8 mouse cellular contexts compared by ENCODE assay signal in the genomic region with DNA sequence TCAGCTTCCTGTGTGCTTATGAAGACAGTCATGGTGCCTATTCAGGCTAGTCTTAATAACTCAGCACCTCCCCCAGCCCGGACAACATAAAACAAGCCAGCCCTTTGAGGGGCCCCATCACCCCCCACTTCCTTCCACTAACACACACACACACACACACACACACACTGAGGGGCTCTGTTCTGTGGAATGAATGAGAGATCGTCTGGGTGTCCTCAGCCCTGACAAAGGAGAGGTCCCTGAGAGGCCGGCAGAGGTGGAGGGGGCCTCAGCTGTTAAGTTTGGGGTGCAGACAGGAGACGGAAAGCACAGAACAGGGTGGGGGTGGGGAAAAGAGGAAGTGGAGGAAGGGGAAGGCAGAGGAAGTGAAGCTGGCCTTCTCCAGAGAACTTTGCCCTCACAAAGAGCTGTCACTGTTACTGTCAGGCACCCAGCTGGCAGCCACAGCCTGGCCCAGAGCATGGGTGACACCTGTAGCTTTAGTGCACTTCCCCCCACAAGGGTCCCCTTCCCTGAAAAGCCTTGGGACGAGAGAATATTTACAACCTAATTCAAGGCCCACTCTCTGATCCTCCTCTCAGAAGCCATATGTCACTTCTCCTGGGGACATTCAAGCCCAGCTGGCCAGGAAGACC. TPM values are rescaled to one million over a fixed set of nuclear protein-coding genes. Genes with fewer than 3 reads are reported as not detected.
DNase-seq lines count a peak whose midpoint lies in the region; ATAC-seq lines count a peak whose summit lies in the region.

No protein-coding gene starts in this region.

- H3K36me3 ChIP-seq in embryonic facial prominence, embryonic 11.5 days (replicated peaks; ENCODE audit: control insufficient read depth, insufficient read depth, low read depth, low read length) = peaks cover 8% of the 10 kb centered on the region
- peaks cover 12% of the 10 kb centered on the region for H3K36me3 ChIP-seq in hindbrain, embryonic 16.5 days (ENCODE audit: control insufficient read depth, insufficient read depth, low read length)
- peaks cover 16% of the 10 kb centered on the region for H3K36me3 ChIP-seq in liver, embryonic 12.5 days
- peaks cover 15% of the 10 kb centered on the region for H3K36me3 ChIP-seq in neural tube, embryonic 12.5 days

- no peaks in the 10 kb centered on the region for H3K9me3 ChIP-seq in embryonic facial prominence, embryonic 11.5 days (replicated peaks; ENCODE audit: control insufficient read depth, low read length)
- no peaks in the 10 kb centered on the region for H3K9me3 ChIP-seq in hindbrain, embryonic 16.5 days (ENCODE audit: control insufficient read depth, low read length)
- no peaks in the 10 kb centered on the region for H3K9me3 ChIP-seq in liver, embryonic 12.5 days (replicated peaks)
- H3K9me3 ChIP-seq in neural tube, embryonic 12.5 days = no peaks in the 10 kb centered on the region

- H3K4me3 ChIP-seq in embryonic facial prominence, embryonic 11.5 days (ENCODE audit: low read depth, low read length) = no peak overlapping the region
- H3K4me3 ChIP-seq in hindbrain, embryonic 16.5 days (ENCODE audit: low read length) = no peak overlapping the region
- no peak overlapping the region for H3K4me3 ChIP-seq in liver, embryonic 12.5 days
- no peak overlapping the region for H3K4me3 ChIP-seq in neural tube, embryonic 12.5 days

- peak overlapping the region; percentile 58 for H3K27ac ChIP-seq in embryonic facial prominence, embryonic 11.5 days (replicated peaks; ENCODE audit: low read depth, low read length)
- H3K27ac ChIP-seq in hindbrain, embryonic 16.5 days (ENCODE audit: low read depth, low read length) = peak overlapping the region; percentile 61; the same call in 1 of the 2 replicates
- H3K27ac ChIP-seq in liver, embryonic 12.5 days = peak overlapping the region; percentile 100
- H3K27ac ChIP-seq in neural tube, embryonic 12.5 days = no peak overlapping the region; the same call in 1 of the 2 replicates

- no peaks in the 10 kb centered on the region; the same call in 1 of the 2 replicates for H3K4me1 ChIP-seq in embryonic facial prominence, embryonic 11.5 days (ENCODE audit: control insufficient read depth, insufficient read depth, low read length)
- peaks cover 28% of the 10 kb centered on the region for H3K4me1 ChIP-seq in hindbrain, embryonic 16.5 days (ENCODE audit: control insufficient read depth, insufficient read depth, low read depth, low read length)
- peaks cover 72% of the 10 kb centered on the region for H3K4me1 ChIP-seq in liver, embryonic 12.5 days
- H3K4me1 ChIP-seq in neural tube, embryonic 12.5 days = peaks cover 39% of the 10 kb centered on the region

- peak overlapping the region; percentile 5; the same call in 1 of the 2 replicates for H3K9ac ChIP-seq in embryonic facial prominence, embryonic 11.5 days (replicated peaks; ENCODE audit: low read length)
- H3K9ac ChIP-seq in hindbrain, embryonic 16.5 days (ENCODE audit: low read depth, low read length) = no peak overlapping the region
- peak overlapping the region; percentile 74 for H3K9ac ChIP-seq in liver, embryonic 12.5 days
- H3K9ac ChIP-seq in neural tube, embryonic 12.5 days = peak overlapping the region; percentile 5; the same call in 1 of the 2 replicates

- no peak for ATAC-seq in cerebellum, adult (ENCODE audit: insufficient number of reproducible peaks, low FRiP score, low TSS enrichment)
- ATAC-seq in embryonic facial prominence, embryonic 11.5 days (replicated peaks; ENCODE audit: insufficient number of reproducible peaks, low FRiP score, low TSS enrichment, low read depth) = no peak
- ATAC-seq in hindbrain, embryonic 16.5 days = no peak
- ATAC-seq in liver, embryonic 12.5 days = no peak
- no peak for ATAC-seq in neural tube, embryonic 12.5 days (ENCODE audit: low FRiP score, low read depth)
- ATAC-seq in erythroblast, adult 5-6 weeks (replicated peaks; ENCODE audit: low FRiP score, poor library complexity, severe bottlenecking) = no peak

- no peaks in the 10 kb centered on the region for H3K27me3 ChIP-seq in embryonic facial prominence, embryonic 11.5 days (ENCODE audit: control insufficient read depth, insufficient read depth, low read length)
- H3K27me3 ChIP-seq in hindbrain, embryonic 16.5 days (replicated peaks; ENCODE audit: control insufficient read depth, insufficient read depth, low read length) = no peaks in the 10 kb centered on the region
- no peaks in the 10 kb centered on the region for H3K27me3 ChIP-seq in liver, embryonic 12.5 days (replicated peaks)
- H3K27me3 ChIP-seq in neural tube, embryonic 12.5 days (replicated peaks) = no peaks in the 10 kb centered on the region

- DNase-seq in cerebellum, adult 9-11 months = peak; percentile 49
- no peak for DNase-seq in embryonic facial prominence, embryonic 11.5 days (ENCODE audit: low spot score)
- no peak for DNase-seq in right cerebral cortex, postnatal 25 days

- WGBS in embryonic facial prominence, embryonic 11.5 days = 33% methylated on average over 5 of the region's 5 CpGs
- 30% methylated on average over 5 of the region's 5 CpGs for WGBS in hindbrain, embryonic 16.5 days
- WGBS in liver, embryonic 12.5 days (ENCODE audit: insufficient replicate concordance) = 20% methylated on average over 5 of the region's 5 CpGs
- 10% methylated on average over 5 of the region's 5 CpGs for WGBS in neural tube, embryonic 12.5 days

- no peak overlapping the region for H3K4me2 ChIP-seq in embryonic facial prominence, embryonic 11.5 days (ENCODE audit: low read depth, low read length)
- H3K4me2 ChIP-seq in hindbrain, embryonic 16.5 days (ENCODE audit: low read length) = no peak overlapping the region
- H3K4me2 ChIP-seq in liver, embryonic 12.5 days = peak overlapping the region; percentile 74
- H3K4me2 ChIP-seq in neural tube, embryonic 12.5 days (replicated peaks) = peak overlapping the region; percentile 8; the same call in 1 of the 2 replicates

RNA-seq across cellular contexts. Expression of a gene that starts 2.5 kb away (rescaled TPM):
- 16,388 and 16,949 TPM in 2 replicates for polyA plus RNA-seq in embryonic facial prominence, embryonic 11.5 days (2014; fragmentation: Nextera tagmentation; extraction: Ambion mirVana)
- 11,512 and 13,219 TPM in 2 replicates for polyA plus RNA-seq in hindbrain, embryonic 16.5 days (2015; fragmentation: Nextera tagmentation; extraction: Ambion mirVana)
- 7,775 and 7,997 TPM in 2 replicates for polyA plus RNA-seq in liver, embryonic 12.5 days (2016; fragmentation: Nextera tagmentation; extraction: Ambion mirVana)
- 13,231 and 15,185 TPM in 2 replicates for polyA plus RNA-seq in neural tube, embryonic 12.5 days (2016; fragmentation: Nextera tagmentation; extraction: Ambion mirVana)
- total RNA-seq in erythroblast, adult 5-6 weeks (2015; ENCODE audit: low replicate concordance) = 4,143 and 4,236 TPM in 2 replicates
- total RNA-seq in erythroblast, adult 5-6 weeks (2017; ENCODE audit: low replicate concordance) = 1,451 and 2,396 TPM in 2 replicates

RNA-seq across cellular contexts. Expression of a gene that starts 13.8 kb away (rescaled TPM):
- polyA plus RNA-seq in embryonic facial prominence, embryonic 11.5 days (2014; fragmentation: Nextera tagmentation; extraction: Ambion mirVana) = 7.6 and 8.4 TPM in 2 replicates
- polyA plus RNA-seq in hindbrain, embryonic 16.5 days (2015; fragmentation: Nextera tagmentation; extraction: Ambion mirVana) = 29.7 and 32.9 TPM in 2 replicates
- 5.8 and 6.1 TPM in 2 replicates for polyA plus RNA-seq in liver, embryonic 12.5 days (2016; fragmentation: Nextera tagmentation; extraction: Ambion mirVana)
- 20.7 and 27.6 TPM in 2 replicates for polyA plus RNA-seq in neural tube, embryonic 12.5 days (2016; fragmentation: Nextera tagmentation; extraction: Ambion mirVana)
- total RNA-seq in erythroblast, adult 5-6 weeks (2015; ENCODE audit: low replicate concordance) = 0.84 and 8.3 TPM in 2 replicates
- total RNA-seq in erythroblast, adult 5-6 weeks (2017; ENCODE audit: low replicate concordance) = 0.56 and 1.4 TPM in 2 replicates

RNA-seq across cellular contexts. Expression of a gene that starts 51.1 kb away (rescaled TPM):
- 520 and 537 TPM in 2 replicates for polyA plus RNA-seq in embryonic facial prominence, embryonic 11.5 days (2014; fragmentation: Nextera tagmentation; extraction: Ambion mirVana)
- polyA plus RNA-seq in hindbrain, embryonic 16.5 days (2015; fragmentation: Nextera tagmentation; extraction: Ambion mirVana) = 478 and 522 TPM in 2 replicates
- polyA plus RNA-seq in liver, embryonic 12.5 days (2016; fragmentation: Nextera tagmentation; extraction: Ambion mirVana) = 69.1 and 69.4 TPM in 2 replicates
- 733 and 746 TPM in 2 replicates for polyA plus RNA-seq in neural tube, embryonic 12.5 days (2016; fragmentation: Nextera tagmentation; extraction: Ambion mirVana)
- total RNA-seq in erythroblast, adult 5-6 weeks (2015; ENCODE audit: low replicate concordance) = not detected in 2 replicates
- total RNA-seq in erythroblast, adult 5-6 weeks (2017; ENCODE audit: low replicate concordance) = not detected in 2 replicates

Comparison
In these comparisons a context has a peak if more than half of its experiments do, and no peak if none do; other contexts are left out.
1. H3K4me2 ChIP-seq: peak in liver, embryonic 12.5 days (single experiment) and neural tube, embryonic 12.5 days (single experiment); none in embryonic facial prominence, embryonic 11.5 days (single experiment) and hindbrain, embryonic 16.5 days (single experiment).